Mouse (Mus musculus): ENCODE results near the gene Mettl11b. TPM values are rescaled to one million over a fixed set of nuclear protein-coding genes. Genes with fewer than 3 reads are reported as not detected.

Mettl11b gene
- polyA plus RNA-seq, 1 experiment from 2014 or later: 0.17 TPM

DNA sequence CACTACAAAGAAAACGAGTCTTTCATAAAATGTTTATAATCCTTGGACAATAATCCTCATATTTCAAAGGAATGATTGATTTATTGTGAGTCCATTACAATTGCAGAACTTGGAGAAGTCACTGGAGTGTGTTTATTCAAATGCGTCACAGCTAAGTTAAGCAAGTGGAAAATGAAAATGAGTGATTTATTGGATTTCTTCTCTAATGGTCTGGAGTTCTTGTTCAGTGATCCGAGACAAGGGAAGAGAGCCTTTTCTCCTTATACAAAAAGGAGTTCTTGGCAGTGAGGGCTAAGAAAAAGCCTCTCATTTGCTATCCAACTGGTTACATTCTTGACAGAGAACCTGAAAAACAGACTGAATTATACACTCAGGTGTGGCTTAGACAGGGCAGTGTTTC, 42.9 kb downstream of the Mettl11b start:
- no peaks in the 10 kb centered on the region for H3K36me3 ChIP-seq
- no peaks in the 10 kb centered on the region for H3K27me3 ChIP-seq
- no peaks in the 10 kb centered on the region for H3K4me1 ChIP-seq
- no peaks in the 10 kb centered on the region for H3K9me3 ChIP-seq
- H3K4me3 ChIP-seq: no peak overlapping the region
- no peak overlapping the region for H3K4me2 ChIP-seq (replicated peaks)
- no peak overlapping the region for H3K27ac ChIP-seq (replicated peaks)
- H3K9ac ChIP-seq (replicated peaks): no peak overlapping the region
- WGBS: 62% methylated on average over 3 of the region's 3 CpGs
- ATAC-seq (ENCODE audit: low FRiP score, low read depth): no peak

DNA sequence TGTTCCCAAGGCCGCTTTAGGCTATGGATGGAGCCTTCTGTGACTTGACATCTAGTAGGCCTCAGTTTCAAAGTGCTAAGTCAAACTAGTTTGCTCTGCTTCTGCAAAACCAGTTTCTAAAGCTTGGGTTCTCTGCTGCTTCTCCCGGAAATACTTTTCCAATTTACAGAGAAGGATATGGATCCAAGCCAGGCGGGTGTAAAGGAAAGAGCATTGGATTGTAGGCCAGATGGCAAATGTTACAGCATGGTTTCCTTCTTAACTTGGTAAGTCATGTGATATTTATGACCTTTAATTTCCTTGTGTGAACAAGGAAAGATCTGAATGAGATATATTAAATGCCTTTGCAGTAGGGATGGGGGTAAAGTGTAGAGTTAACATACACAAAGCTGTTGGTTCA, 52.2 kb downstream of the Mettl11b start:
- H3K36me3 ChIP-seq: no peaks in the 10 kb centered on the region
- no peak overlapping the region for H3K4me2 ChIP-seq (replicated peaks)
- no peak overlapping the region for H3K4me3 ChIP-seq
- WGBS: 94% methylated on average over 3 of the region's 3 CpGs
- no peak for ATAC-seq (ENCODE audit: low FRiP score, low read depth)
- no peaks in the 10 kb centered on the region for H3K4me1 ChIP-seq
- H3K9ac ChIP-seq (replicated peaks): no peak overlapping the region
- H3K9me3 ChIP-seq: no peaks in the 10 kb centered on the region
- H3K27ac ChIP-seq (replicated peaks): no peak overlapping the region
- no peaks in the 10 kb centered on the region for H3K27me3 ChIP-seq

- ATAC-seq (ENCODE audit: low FRiP score, low read depth): no peak
- no peak overlapping the region for H3K27ac ChIP-seq (replicated peaks)
- no peak overlapping the region for H3K9ac ChIP-seq (replicated peaks)
- 81% methylated on average over 4 of the region's 4 CpGs for WGBS
- H3K27me3 ChIP-seq: no peaks in the 10 kb centered on the region
- no peak overlapping the region for H3K4me2 ChIP-seq (replicated peaks)
- no peaks in the 10 kb centered on the region for H3K9me3 ChIP-seq
- no peaks in the 10 kb centered on the region for H3K36me3 ChIP-seq
- no peaks in the 10 kb centered on the region for H3K4me1 ChIP-seq
- no peak overlapping the region for H3K4me3 ChIP-seq
Measured at GRCm38 (mm10) chr1:163671326-163671725, 53.7 kb downstream of the Mettl11b start.

DNA sequence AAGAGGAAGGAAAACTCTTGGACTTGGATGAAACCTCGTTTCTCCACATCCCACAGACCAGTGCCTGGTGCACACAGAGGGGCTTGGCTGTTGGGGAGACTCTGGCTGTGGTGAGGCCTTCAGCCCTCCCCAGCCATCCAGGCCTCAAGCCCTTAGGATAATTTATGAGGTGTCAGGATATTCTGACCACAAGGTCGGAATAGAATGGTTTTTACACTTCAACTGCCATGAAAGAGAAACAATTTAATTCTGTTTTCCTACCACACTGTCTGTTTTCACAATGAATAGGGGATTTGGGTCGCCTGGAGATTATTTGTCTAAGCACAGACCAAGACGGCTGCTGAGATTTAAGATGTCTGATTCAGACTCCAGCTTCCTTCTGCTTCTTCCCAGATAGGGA, 54.3 kb downstream of the Mettl11b start:
- no peak for ATAC-seq (ENCODE audit: low FRiP score, low read depth)
- Histone ChIP-seq H3K4me2 (replicated peaks) (no peak overlapping the region), H3K9me3 (no peaks in the 10 kb centered on the region), H3K9ac (replicated peaks) (no peak overlapping the region), H3K36me3 (no peaks in the 10 kb centered on the region), H3K4me1 (no peaks in the 10 kb centered on the region), H3K27ac (replicated peaks) (no peak overlapping the region), H3K27me3 (no peaks in the 10 kb centered on the region), H3K4me3 (no peak overlapping the region)
- 22% methylated on average over 4 of the region's 4 CpGs for WGBS

DNA sequence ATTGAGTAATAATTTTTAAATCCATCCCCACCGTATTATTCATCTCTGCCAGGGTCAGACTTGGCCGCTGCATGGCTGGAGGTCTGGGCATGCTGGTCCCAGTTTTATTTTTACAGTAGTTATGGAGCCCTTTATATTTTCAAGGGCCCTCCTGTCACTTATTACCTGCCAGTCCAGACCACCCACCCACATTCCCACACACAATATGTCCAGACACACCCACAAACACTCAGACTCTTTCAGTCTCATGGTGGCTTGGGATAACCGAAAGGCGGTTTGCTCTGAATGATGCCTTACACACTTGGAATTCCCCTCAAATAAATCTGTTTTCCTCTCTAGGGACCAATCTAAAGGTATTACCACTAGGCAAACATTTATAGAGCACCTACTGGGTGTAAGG, 55.1 kb downstream of the Mettl11b start:
- no peaks in the 10 kb centered on the region for H3K9me3 ChIP-seq
- no peak for ATAC-seq (ENCODE audit: low FRiP score, low read depth)
- H3K27me3 ChIP-seq: no peaks in the 10 kb centered on the region
- H3K36me3 ChIP-seq: no peaks in the 10 kb centered on the region
- H3K4me2 ChIP-seq (replicated peaks): no peak overlapping the region
- H3K4me1 ChIP-seq: no peaks in the 10 kb centered on the region
- H3K9ac ChIP-seq (replicated peaks): no peak overlapping the region
- H3K27ac ChIP-seq (replicated peaks): no peak overlapping the region
- WGBS: 89% methylated on average over 4 of the region's 4 CpGs
- H3K4me3 ChIP-seq: no peak overlapping the region

DNA sequence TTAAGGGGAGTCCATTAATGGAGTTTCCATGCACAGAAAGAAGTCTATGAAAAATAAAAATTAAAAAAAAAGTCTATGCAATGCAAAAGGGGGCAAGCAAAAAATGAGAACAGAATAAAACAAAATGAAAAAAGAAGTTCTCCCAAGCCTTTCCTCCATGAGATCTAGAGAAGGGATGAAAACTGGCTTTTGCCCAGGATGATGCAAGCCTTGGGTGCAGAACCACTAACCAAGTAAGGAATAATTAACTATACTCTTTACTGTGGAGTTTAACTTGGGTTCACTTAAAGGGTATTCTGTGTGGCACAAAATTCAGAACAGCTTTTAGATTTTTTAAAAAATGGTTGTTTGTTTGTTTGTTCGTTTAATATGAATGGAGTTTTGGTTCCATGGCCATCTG, 62.6 kb downstream of the Mettl11b start:
- no peaks in the 10 kb centered on the region for H3K36me3 ChIP-seq
- no peaks in the 10 kb centered on the region for H3K27me3 ChIP-seq
- H3K9me3 ChIP-seq: no peaks in the 10 kb centered on the region
- H3K9ac ChIP-seq (replicated peaks): no peak overlapping the region
- no peak overlapping the region for H3K4me3 ChIP-seq
- no peak overlapping the region for H3K4me2 ChIP-seq (replicated peaks)
- WGBS: 81% methylated on average over 1 of the region's 1 CpGs
- H3K27ac ChIP-seq (replicated peaks): no peak overlapping the region
- no peaks in the 10 kb centered on the region for H3K4me1 ChIP-seq
- no peak for ATAC-seq (ENCODE audit: low FRiP score, low read depth)

- no peak for ATAC-seq (ENCODE audit: low FRiP score, low read depth)
- H3K27me3 ChIP-seq: no peaks in the 10 kb centered on the region
Measured at GRCm38 (mm10) chr1:163658535-163658928, 66.5 kb downstream of the Mettl11b start.

DNA sequence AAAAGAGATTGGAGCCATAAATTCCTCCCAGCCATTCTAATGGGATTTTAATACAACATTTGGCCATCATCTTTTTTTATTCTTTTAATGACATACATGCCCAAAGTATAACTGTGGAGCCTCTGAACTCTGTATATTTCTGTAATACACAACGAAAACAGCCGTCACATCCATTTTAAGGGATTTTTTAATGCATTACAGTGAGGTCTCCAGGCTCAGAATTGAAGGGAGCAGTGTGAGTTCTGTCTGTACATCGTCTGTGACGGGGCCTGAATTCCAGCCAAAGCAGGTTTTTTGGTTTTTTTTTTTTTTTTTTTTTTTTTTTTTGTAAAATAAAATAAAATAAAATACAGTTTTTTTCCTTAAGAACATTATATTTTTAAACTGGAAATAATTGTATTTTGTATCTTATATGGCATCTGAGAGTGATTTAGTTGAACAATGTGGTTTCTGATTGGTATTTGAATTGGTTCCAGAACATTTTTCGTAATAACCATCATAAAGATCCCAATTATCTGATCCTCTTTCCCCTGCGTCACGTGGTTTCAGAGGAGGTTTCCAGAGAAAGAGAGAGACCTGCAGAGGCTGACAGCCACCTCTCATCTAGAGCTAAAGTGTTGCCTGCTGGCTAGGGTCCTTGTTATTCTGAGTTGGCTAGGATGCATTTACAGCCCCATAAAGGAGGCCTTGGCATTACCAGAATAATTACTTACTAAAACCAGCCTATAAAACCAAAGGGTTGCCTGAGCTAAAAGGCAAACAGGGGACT, 67.1 kb downstream of the Mettl11b start:
- no peak overlapping the region for H3K9ac ChIP-seq (replicated peaks)
- H3K27me3 ChIP-seq: no peaks in the 10 kb centered on the region
- H3K36me3 ChIP-seq: no peaks in the 10 kb centered on the region
- no peak overlapping the region for H3K27ac ChIP-seq (replicated peaks)
- 74% methylated on average over 7 of the region's 7 CpGs for WGBS
- H3K4me3 ChIP-seq: no peak overlapping the region
- H3K4me1 ChIP-seq: no peaks in the 10 kb centered on the region
- H3K4me2 ChIP-seq (replicated peaks): no peak overlapping the region
- no peaks in the 10 kb centered on the region for H3K9me3 ChIP-seq
- ATAC-seq (ENCODE audit: low FRiP score, low read depth): no peak

More at GRCm38 (mm10) chr1:163658535-163658928, 66.5 kb downstream of the Mettl11b start:
- no peaks in the 10 kb centered on the region for H3K4me1 ChIP-seq
- H3K36me3 ChIP-seq: no peaks in the 10 kb centered on the region
- H3K4me2 ChIP-seq (replicated peaks): no peak overlapping the region
- H3K27ac ChIP-seq (replicated peaks): no peak overlapping the region
- no peak overlapping the region for H3K9ac ChIP-seq (replicated peaks)
- H3K9me3 ChIP-seq: no peaks in the 10 kb centered on the region
- H3K4me3 ChIP-seq: no peak overlapping the region

GRCm38 (mm10) chr1:163657056-163657455, 68.0 kb downstream of the Mettl11b start:
- no peak for ATAC-seq (ENCODE audit: low FRiP score, low read depth)
- 51% methylated on average over 2 of the region's 2 CpGs for WGBS
- no peaks in the 10 kb centered on the region for H3K36me3 ChIP-seq

DNA sequence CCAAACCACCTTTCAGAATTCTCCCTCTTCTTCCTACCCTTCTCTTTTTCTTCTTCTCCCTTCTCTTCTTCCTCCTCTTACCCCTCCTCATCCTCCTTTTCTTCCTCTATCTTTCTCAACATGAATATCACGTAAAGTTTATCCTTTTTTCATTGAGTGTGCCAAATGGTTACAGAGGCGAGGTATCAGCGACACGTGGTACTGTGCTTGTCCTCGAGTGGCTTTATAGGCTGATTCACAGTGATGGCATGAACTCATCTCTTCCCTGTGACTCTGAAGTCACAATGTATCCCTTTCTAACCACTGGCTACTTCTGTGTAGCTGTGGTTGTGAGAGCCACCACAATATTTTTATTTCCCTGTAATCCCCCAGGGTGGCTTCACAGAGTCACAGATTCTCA, 68.6 kb downstream of the Mettl11b start:
- Histone ChIP-seq H3K27me3 (no peaks in the 10 kb centered on the region), H3K36me3 (no peaks in the 10 kb centered on the region), H3K9me3 (no peaks in the 10 kb centered on the region), H3K27ac (replicated peaks) (no peak overlapping the region), H3K4me1 (no peaks in the 10 kb centered on the region), H3K4me2 (replicated peaks) (no peak overlapping the region), H3K9ac (replicated peaks) (no peak overlapping the region), H3K4me3 (no peak overlapping the region)
- 93% methylated on average over 5 of the region's 5 CpGs for WGBS
- ATAC-seq (ENCODE audit: low FRiP score, low read depth): no peak

More at GRCm38 (mm10) chr1:163657056-163657455, 68.0 kb downstream of the Mettl11b start:
- H3K27me3 ChIP-seq: no peaks in the 10 kb centered on the region
- no peak overlapping the region for H3K4me2 ChIP-seq (replicated peaks)
- no peaks in the 10 kb centered on the region for H3K9me3 ChIP-seq
- no peak overlapping the region for H3K9ac ChIP-seq (replicated peaks)
- no peaks in the 10 kb centered on the region for H3K4me1 ChIP-seq
- H3K27ac ChIP-seq (replicated peaks): no peak overlapping the region
- H3K4me3 ChIP-seq: no peak overlapping the region

Other genes with a start within 250 kb of the Mettl11b start
- 59.7 and 60.1 TPM in 2 replicates for gene Kifap3, start 54.4 kb upstream of the Mettl11b start, polyA plus RNA-seq (2016; fragmentation: Nextera tagmentation; extraction: Ambion mirVana)
- gene Scyl3, start 203.9 kb upstream of the Mettl11b start, polyA plus RNA-seq (2016; fragmentation: Nextera tagmentation; extraction: Ambion mirVana): 22.5 and 23.3 TPM in 2 replicates

All from midbrain, embryonic 12.5 days (tissue).